Mouse (Mus musculus) bone marrow macrophage, adult 2 months (primary cell): ENCODE data around the gene Cabp1. TPM values are rescaled to one million over a fixed set of nuclear protein-coding genes. Genes with fewer than 3 reads are reported as not detected.

ENCODE experiments used
- H3K27ac ChIP-seq: 2 replicates; pipeline ENCODE4 v1.5.1; 2012; ENCODE audit warnings: low read depth, low read length; ENCODE audit not compliant: insufficient read depth
- H3K4me1 ChIP-seq: 2 replicates; pipeline ENCODE4 v1.6.1; 2012; ENCODE audit warnings: low read length; ENCODE audit not compliant: control insufficient read depth, insufficient read depth
- H3K4me3 ChIP-seq: 2 replicates; pipeline ENCODE4 v1.5.1; 2012; ENCODE audit warnings: mild to moderate bottlenecking, low read length, moderate library complexity; ENCODE audit not compliant: insufficient read depth
- CTCF ChIP-seq: IDR thresholded peaks from 2 replicates; pipeline ENCODE4 v1.5.1; 2012; ENCODE audit warnings: low read depth, mild to moderate bottlenecking, low read length, moderate library complexity
- POLR2A ChIP-seq: IDR thresholded peaks from 2 replicates; pipeline ENCODE4 v1.6.1; 2012; ENCODE audit warnings: mild to moderate bottlenecking, low read depth, low read length, borderline replicate concordance
- polyA plus RNA-seq: library from polyadenylated mRNA; stranded (reverse); fragments of >200 nt; gene quantifications from 2 replicates; pipeline ENCODE4 v1.2.4, GENCODE M21; 2012; ENCODE audit not compliant: missing spikeins, insufficient read depth, insufficient read length

The Cabp1 gene
- polyA plus RNA-seq, 1 experiment: not detected

DNA sequence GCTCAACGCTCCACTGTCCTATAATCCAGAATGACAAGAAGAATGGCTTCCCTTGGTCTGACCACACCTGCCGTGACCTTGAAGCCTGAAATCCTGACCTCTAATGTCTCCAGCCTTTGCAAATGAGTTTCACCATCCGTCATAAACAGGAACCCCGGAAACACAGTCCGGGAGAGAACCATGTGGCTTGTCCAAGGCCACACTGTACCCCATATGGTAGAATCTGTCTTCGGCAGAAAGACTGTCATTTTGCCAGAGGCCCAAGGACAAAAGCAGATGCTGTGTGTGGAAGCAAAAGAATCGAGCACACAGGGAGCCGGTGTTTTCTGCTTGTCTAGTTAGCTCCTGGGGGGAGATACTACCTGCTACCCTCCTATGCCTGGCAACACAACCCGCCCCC, 18.3 kb upstream of the Cabp1 start:
- TF ChIP-seq CTCF (no peak), POLR2A (no peak)
- Histone ChIP-seq H3K4me1 (no peaks in the 10 kb centered on the region), H3K27ac (no peak overlapping the region), H3K4me3 (no peak overlapping the region)

DNA sequence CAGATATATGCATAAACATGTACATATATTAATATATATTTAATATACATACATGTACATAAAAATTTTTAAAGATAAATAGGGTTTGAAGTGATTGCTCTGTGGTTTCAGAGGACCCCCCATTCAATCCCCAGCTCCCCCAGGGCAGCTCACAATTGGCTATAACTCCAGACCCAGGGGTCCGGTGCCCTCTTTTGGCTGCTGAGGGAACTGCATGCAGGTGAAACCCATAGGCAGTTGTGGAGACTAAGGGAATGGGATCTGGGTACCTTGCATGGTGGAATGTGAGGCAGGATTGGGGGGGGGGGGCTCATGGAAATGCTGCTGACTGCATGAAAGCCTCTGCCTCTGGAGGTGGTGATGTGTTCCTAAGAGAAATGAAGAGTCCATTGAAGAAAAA, 16.2 kb upstream of the Cabp1 start:
- Histone ChIP-seq H3K27ac (no peak overlapping the region), H3K4me1 (no peaks in the 10 kb centered on the region), H3K4me3 (no peak overlapping the region)
- TF ChIP-seq CTCF: peak; percentile 75
- no peak for TF ChIP-seq POLR2A

GRCm38 (mm10) chr5:115208601-115209000, 14.4 kb upstream of the Cabp1 start:
- Histone ChIP-seq H3K27ac (no peak overlapping the region), H3K4me3 (no peak overlapping the region)
- TF ChIP-seq POLR2A (no peak), CTCF (no peak)

DNA sequence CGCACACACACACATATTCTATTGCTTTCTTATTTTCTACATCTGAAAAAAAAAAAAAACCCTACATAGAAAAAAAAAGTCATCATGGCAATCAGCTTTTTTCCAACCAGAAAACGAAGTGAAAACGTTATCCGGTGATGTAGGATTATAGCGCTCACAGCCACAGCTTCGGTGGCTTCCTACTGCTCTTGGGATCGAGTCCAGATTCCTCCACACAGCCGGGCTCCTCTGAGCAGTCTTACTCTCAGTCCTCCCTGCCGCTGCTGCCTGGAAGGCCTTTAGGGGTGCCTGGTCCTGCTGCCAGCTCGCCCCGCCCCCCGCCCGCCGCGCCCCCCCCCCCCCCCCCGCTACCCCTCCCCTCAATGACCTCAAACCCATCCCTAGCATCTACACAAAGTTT, 13.7 kb upstream of the Cabp1 start:
- no peak for TF ChIP-seq POLR2A
- TF ChIP-seq CTCF: no peak
- H3K27ac ChIP-seq: no peak overlapping the region
- 0 out of 2 replicates have a peak, but pooled peaks cover 4% of the 10 kb centered on the region for H3K4me1 ChIP-seq
- no peak overlapping the region for H3K4me3 ChIP-seq

More at GRCm38 (mm10) chr5:115208601-115209000, 14.4 kb upstream of the Cabp1 start:
- 0 out of 2 replicates have a peak, but pooled peaks cover 4% of the 10 kb centered on the region for H3K4me1 ChIP-seq

DNA sequence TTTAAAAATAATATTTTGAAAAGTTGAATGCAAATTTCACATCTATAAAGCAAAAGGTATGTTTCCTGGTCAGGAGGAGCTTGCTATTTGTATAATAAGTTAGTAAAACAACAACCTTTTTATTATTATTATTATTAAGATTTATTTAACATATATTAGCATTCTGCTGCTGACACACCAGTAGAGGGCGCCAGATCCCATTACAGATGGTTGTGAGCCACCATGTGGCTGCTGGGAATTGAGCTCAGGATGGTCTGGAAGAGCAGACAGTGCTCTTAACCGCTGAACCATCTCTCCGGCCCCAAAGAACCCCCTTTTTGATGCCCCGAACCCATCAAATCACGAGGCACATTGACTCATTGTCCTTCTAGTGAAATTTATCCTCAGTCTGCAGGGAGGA, 13.1 kb upstream of the Cabp1 start:
- H3K4me1 ChIP-seq: 0 out of 2 replicates have a peak, but pooled peaks cover 4% of the 10 kb centered on the region
- no peak for TF ChIP-seq POLR2A
- peak; percentile 37; the same call in 1 of the 2 replicates for TF ChIP-seq CTCF
- no peak overlapping the region for H3K4me3 ChIP-seq
- H3K27ac ChIP-seq: no peak overlapping the region

DNA sequence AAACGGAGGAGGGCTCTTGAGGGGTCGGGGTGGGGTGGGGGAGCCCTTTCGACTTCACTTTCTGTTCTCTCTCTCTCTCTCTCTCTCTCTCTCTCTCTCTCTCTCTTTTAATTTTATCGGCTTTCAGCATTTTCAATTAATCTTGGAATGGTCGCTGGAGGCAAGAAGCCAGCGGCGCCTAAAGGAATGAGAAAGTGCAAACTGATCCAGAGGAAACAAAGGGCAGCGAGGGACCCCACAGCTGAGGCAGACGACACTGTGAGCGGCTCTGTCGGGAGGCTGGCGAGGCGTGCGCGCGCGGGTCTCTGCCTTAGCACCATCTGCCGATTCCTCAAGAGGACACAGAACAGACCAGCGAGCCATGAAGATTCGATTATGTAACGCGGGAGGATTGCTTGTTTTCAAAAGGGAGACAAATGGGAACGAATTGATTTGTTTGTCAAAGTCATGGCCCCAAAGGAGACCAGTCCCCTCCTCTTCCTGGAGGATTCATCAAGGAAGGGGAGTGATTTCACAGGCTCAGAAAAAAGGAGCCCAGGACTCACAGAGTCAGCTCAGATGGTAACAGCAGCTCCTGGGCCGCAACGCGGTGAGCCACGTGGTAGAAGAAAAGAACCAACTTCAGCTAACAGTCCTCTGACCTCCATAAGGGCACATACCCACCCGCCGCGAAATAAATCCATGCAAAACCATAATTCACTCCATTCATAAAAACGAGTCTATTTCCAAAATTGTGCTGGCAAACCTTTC, 10.6 kb upstream of the Cabp1 start:
- TF ChIP-seq POLR2A: no peak
- H3K4me3 ChIP-seq: peak overlapping the region; percentile 18; the same call in 1 of the 2 replicates
- 0 out of 2 replicates have a peak, but pooled peaks cover 4% of the 10 kb centered on the region for H3K4me1 ChIP-seq
- no peak overlapping the region for H3K27ac ChIP-seq

- Histone ChIP-seq H3K27ac (no peak overlapping the region), H3K4me1 (0 out of 2 replicates have a peak, but pooled peaks cover 4% of the 10 kb centered on the region), H3K4me3 (no peak overlapping the region)
- TF ChIP-seq POLR2A: no peak
- no peak for TF ChIP-seq CTCF
These were observed 9.8 kb upstream of the Cabp1 start for GRCm38 (mm10) chr5:115203735-115204561.

DNA sequence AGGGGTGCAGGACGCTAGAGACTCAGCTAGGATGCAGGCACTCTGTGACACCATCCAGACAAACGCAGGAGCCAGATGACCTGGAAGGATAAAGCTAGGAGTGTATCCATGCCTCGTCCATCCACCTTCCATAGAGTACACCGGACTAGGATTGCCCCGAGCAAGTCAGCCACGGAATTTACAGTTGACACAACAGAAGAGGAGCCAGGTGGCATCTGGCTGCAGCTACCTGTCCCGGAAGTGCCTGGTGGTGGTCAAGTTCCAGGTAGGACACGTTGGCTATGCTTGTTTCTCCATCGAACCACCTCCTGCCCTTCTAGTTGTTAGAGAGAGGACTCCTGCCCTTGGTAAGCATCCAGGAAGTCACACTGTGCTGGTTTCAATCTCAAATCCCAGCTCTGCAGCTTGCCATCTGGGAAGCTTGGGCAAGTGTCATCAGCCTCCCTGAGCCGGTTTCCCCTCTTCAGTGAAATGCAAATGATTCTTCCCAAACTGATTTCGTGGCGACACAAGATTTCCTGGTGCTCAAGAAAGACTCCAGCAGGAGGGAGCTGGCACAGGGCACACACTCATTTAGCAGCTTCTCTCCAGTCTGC, 543 bp upstream of the Cabp1 start:
- no peak for TF ChIP-seq CTCF
- TF ChIP-seq POLR2A: no peak
- Histone ChIP-seq H3K27ac (no peak overlapping the region), H3K4me1 (no peaks in the 10 kb centered on the region), H3K4me3 (no peak overlapping the region)

DNA sequence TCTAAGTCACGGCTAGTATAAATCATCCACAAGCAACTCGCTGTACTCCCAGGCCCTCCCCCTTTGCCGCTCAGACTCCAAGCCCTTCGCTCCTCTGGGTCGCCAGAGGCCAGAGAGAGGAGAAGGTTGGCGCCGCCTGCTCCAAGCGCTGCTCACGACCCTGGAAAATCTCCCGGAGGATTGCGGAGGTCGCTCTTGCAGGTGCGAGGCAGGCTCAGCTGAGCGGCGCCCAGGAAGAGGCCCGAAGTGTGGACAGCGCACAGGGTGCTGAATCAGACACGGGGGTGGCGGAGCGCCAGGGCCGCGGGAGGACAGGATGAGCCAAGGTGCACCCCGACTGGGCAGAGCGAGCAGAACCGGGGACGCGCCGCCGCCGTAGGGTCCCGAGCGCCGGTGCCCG, 955 bp downstream of the Cabp1 start:
- Histone ChIP-seq H3K4me1 (no peaks in the 10 kb centered on the region), H3K4me3 (no peak overlapping the region), H3K27ac (no peak overlapping the region)
- TF ChIP-seq CTCF: no peak
- no peak for TF ChIP-seq POLR2A

GRCm38 (mm10) chr5:115192828-115193195, 1.4 kb downstream of the Cabp1 start:
- Histone ChIP-seq H3K4me1 (no peaks in the 10 kb centered on the region), H3K4me3 (no peak overlapping the region), H3K27ac (no peak overlapping the region)
- TF ChIP-seq CTCF: no peak
- no peak for TF ChIP-seq POLR2A
